Mouse (Mus musculus) forelimb bud, embryonic 11.5 days (tissue): Measurements from ENCODE around the gene Gm10251.
"Not testable (repeated sequence)": the region's sequence is repeated elsewhere in the genome, so short reads cannot be mapped to it uniquely, and the experiment has no call there.

ENCODE experiments used
- DNase-seq: peaks from one replicate; pipeline ENCODE4 v3.0.0-alpha.2; 2012; ENCODE audit warnings: low read depth, low spot score

The Gm10251 gene

GRCm38 (mm10) chr14:6684070-6684469, at the start of gene Gm10251:
Gm10251 (minus strand) TSS chr14:6684170.
- DNase-seq, result not testable (repeated sequence)

- DNase-seq, result not testable (repeated sequence)
Observed at GRCm38 (mm10) chr14:6720151-6720550, 36.2 kb upstream of the Gm10251 start, which contains the start of gene Gm8050. Gm8050 (minus strand) TSS chr14:6720251.

- DNase-seq, result not testable (repeated sequence)
Observed at GRCm38 (mm10) chr14:6622318-6622717, 61.7 kb downstream of the Gm10251 start, which contains the start of gene Gm3460. Gm3460 (minus strand) TSS chr14:6622418.

- DNase-seq, result not testable (repeated sequence)
Observed at GRCm38 (mm10) chr14:6606436-6606835, 77.5 kb downstream of the Gm10251 start.

GRCm38 (mm10) chr14:6605004-6605403, 79.0 kb downstream of the Gm10251 start:
- DNase-seq, result peak; percentile 1

GRCm38 (mm10) chr14:6604551-6604950, 79.4 kb downstream of the Gm10251 start:
- DNase-seq, result not testable (repeated sequence)

GRCm38 (mm10) chr14:6590513-6590912, 93.5 kb downstream of the Gm10251 start, which contains the start of gene Gm3629:
Gm3629 (minus strand) TSS chr14:6590613.
- not testable (repeated sequence) for DNase-seq
